Mouse (Mus musculus) ovary, adult 18-20 months (tissue): Measurements from ENCODE around the gene 4930486L24Rik.
A peak's percentile ranks its signal among the peaks of the same experiment; 100 is the strongest.
"Not testable (repeated sequence)": the region's sequence is repeated elsewhere in the genome, so short reads cannot be mapped to it uniquely, and the experiment has no call there.

Experiments used
- DNase-seq: peaks from one replicate; pipeline ENCODE4 v3.0.0; 2022; ENCODE audit warnings: low spot score, mixed read lengths

4930486L24Rik gene

GRCm38 (mm10) chr13:60864281-60864680, at the start of gene 4930486L24Rik:
4930486L24Rik (minus strand) TSS chr13:60864475.
- no peak for DNase-seq

DNA sequence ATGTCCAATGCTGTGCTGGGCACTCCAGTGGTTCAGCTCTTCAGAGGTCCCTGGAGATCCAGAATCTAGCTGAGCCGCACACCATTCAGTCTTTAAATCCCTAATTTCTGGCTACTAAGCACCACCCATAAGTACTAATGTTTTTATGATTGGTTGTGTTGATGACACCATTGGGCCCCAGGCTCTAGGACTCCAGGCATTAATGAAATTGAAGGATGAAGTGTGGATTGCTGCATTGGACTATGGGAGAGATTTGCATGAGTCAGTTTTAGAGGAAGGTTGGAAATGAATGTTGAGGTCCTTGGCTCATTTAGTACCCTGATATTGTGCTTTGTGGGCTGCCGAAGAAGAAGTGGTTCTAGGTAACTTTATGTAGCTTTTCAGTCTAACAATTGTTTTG, 40.5 kb upstream of the 4930486L24Rik start, which contains the start of gene Tpbpb:
TSS of gene Tpbpb (minus strand) at position 101 of the 400 bp plus-strand sequence.
- DNase-seq, result not testable (repeated sequence)

DNA sequence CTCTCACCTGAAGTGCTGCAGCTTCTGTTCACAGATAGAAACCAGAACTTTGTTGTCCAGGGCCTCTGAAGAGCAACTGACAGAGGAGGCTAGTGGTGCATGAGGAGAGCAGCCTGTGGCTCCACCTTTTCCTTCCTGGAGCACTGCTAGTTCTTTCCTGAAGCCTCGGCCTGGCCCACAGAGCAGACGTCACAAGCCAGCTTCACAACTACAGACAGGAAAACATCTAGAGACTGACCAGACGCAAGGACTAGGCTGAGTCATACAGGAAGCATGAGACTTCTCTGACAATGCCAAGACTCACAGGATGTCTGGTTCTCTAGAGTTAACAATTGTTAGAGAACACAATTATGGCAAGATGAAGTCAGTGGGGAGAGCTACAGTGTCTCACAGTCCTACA, 33.1 kb upstream of the 4930486L24Rik start, which contains the start of gene Ctla2b:
TSS of gene Ctla2b (minus strand) at position 120 of the 400 bp plus-strand sequence.
- DNase-seq, result peak; percentile 28

- DNase-seq, result not testable (repeated sequence)
Measured at GRCm38 (mm10) chr13:60896794-60897193, 32.5 kb upstream of the 4930486L24Rik start, which contains the start of gene Gm49392. Gm49392 (minus strand) TSS chr13:60896894.

DNA sequence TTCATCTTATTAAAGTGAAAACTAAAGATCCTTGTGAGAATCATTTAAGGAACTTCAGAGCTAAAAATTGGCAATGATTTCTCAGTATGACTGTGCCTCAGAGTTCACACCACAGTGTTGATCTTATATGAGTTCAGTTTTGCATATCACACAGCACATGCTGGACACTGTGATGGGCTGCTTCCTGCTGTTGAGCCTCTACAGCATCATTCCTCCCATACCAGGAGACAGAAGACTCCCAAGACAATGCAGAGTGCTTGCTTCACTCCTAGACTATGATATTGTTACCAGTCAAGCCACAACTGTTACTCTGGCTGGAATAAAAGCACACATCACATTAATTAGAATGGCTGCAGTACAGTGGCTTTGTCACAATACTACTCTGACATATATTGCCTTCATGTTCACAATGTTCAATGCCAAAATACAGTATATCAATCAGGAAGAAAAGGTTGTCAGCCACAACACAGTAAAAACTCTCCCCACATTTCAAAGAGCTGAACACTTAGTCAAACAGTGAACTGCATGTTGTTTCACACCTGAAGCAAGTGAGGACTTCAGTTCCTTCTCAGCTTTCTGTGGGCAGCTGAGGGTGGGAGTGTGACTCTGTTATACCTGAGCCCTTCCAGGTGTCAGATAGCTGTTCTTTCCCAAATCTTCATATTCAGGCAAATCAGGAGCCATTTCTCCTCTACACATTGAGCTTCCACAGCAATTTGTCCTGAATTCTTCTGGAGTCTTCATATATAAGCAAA, 31.3 kb upstream of the 4930486L24Rik start:
- DNase-seq, result no peak

DNA sequence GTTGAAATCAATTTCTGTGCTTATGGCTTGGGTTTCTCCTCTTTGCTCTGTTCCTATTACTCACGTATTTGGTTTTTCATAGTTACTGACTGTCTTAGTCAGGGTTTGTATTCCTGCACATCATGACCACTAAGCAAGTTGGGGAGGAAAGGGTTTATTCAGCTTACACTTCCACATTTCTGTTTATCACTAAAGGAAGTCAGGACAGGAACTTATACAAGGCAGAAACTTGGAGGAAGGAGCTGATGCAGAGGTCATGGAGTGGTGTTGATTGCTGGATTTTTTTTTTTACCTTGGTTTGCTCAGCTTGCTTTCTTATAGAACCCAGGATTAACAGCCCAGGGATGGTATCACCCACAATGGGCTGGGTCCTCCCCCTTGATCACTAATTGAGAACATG, 28.0 kb upstream of the 4930486L24Rik start:
- DNase-seq, result no peak

DNA sequence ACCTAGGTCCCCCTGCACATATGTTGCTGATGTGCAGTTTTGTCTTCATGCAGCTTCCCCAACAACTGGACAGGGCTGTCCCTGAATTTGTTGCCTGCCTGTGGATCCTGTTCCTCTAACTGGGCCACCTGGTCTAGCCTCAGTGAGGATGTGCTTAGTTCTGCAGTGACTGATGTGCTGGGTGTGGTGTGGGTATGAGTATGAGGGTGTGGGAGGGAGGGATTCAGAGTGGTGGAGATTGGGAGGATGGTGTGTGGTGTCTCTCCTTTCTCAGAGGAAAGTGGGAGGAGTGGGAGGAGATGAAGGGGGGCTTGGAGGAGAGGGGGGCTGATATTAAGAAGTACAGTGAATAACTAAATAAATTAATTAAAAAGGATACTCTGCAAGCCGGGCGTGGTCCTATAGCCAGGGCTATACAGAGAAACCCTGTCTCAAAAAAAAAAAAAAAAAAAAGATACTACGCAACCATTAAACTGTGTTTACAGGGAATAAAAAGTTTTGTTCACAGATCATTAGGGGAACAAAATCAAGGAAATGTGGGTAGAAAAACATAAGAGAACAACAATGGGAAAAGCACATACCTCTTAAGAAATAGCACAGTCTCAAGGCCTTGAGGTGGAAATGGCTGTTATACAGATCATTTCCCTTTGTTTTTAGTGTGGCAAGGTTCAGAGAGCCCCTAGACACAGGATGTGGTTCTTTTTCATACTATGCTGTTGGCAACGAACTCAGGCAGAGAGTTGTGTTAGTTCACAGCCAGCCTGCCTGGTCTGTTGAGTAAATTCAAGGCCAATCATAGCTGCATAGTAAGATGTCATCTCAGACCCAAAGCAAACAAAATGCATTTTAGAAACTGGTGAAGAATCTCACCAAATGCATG, 15.8 kb downstream of the 4930486L24Rik start:
- DNase-seq, result no peak

DNA sequence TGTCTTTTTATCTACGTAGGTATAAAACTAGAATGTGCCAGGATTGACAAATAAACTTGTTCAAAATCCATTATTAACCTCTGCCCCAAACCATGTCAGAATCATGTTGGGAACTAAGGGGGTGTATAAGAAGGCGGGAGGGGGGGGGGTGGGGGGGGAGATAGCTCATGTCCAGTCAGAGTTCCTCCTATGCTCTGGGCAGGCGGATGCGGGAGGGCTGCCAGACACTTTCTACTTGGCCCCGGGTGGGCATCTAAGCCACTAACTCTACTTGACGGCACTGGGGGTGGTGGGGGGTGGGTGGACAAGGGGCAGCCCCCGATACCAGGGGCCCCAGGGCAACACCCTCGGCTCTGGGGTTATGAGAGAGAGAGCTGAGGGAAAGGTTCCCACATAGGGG, 21.1 kb downstream of the 4930486L24Rik start:
- no peak for DNase-seq

DNA sequence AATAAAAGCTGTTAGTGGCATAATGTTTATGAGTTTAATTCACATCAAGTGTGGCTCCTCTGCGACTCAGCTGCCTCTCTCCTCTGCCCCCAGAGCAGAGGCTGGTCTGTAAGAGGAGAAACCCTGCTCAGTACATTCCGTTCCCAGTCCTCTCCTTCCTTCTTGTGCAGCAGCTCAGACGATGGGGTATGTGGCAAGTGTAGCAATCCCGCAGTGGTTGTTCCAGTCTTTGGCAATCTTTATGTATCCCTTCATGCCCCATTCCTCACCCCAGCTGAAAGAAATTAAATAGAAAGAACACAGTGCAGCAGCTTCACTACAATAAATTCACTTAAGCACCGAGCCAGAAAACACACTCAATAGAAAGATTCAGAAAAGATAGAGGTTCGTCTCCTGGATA, 21.6 kb downstream of the 4930486L24Rik start:
- no peak for DNase-seq

- DNase-seq, result no peak
Measured at GRCm38 (mm10) chr13:60839353-60839902, 24.8 kb downstream of the 4930486L24Rik start.

DNA sequence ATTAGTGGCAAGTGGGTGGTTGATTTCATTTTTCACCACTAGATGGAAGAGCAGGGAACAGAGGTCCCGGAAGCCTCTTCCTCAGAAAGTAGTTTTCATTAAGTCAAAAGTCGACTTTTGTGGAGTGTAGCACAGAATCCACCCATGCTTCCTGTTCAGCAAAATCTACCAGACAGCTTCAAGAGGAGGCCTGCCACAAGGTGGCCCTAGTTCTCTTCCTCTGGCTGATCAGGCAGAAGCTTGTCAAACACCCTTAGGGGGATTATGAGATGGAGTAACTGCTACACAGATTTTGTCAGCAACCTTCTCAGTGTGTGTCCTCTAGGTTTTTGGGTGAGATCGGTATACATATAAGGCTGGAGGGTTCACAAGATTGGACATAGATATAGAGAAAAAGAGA, 38.2 kb downstream of the 4930486L24Rik start:
- DNase-seq, result no peak

- no peak for DNase-seq
Measured at GRCm38 (mm10) chr13:60820486-60821175, 43.6 kb downstream of the 4930486L24Rik start.

DNA sequence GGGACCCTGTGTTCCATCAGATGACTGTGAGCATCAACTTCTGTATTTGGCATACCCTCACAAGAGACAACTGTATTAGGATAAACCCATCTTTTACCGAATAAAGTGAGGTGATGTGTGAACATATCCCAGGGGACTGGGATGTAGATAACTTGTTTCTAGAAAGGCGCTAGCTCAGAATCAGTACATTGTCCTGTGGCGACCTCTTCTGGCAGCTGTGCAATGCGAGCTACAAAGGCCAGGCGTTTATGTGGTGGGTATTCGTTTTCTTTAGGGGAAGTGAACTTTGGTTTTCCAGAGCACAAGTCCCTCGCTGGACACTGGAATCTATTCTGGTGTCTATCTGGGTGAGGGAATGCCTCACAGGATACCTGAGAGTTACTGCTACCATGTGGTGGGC, 44.8 kb downstream of the 4930486L24Rik start:
- DNase-seq, result no peak

GRCm38 (mm10) chr13:60813722-60814121, 50.6 kb downstream of the 4930486L24Rik start:
- no peak for DNase-seq

GRCm38 (mm10) chr13:60812768-60813167, 51.5 kb downstream of the 4930486L24Rik start:
- no peak for DNase-seq

GRCm38 (mm10) chr13:60809690-60810089, 54.6 kb downstream of the 4930486L24Rik start:
- DNase-seq, result no peak

GRCm38 (mm10) chr13:60802749-60803148, 61.5 kb downstream of the 4930486L24Rik start, which contains the start of gene Ctsll3:
Ctsll3 (minus strand) TSS chr13:60802849.
- no peak for DNase-seq
